Mouse (Mus musculus) kidney, adult 2 months (tissue): ENCODE data around the gene Pdia2.
"Not testable (repeated sequence)": the region's sequence is repeated elsewhere in the genome, so short reads cannot be mapped to it uniquely, and the experiment has no call there.

Experiments
- CTCF ChIP-seq: fragments of 200-500 bp; conservative IDR thresholded peaks from 2 replicates; pipeline ENCODE4 v1.5.1; 2011; ENCODE audit warnings: low read depth, mild to moderate bottlenecking, control low read depth, low read length, moderate library complexity, mixed read lengths; ENCODE audit not compliant: insufficient read depth, insufficient read length
- POLR2A ChIP-seq: fragments of 200-500 bp; IDR thresholded peaks from one replicate; pipeline ENCODE4 v1.6.1; 2011; ENCODE audit warnings: low read depth, low read length, control low read depth

- not testable (repeated sequence) for TF ChIP-seq POLR2A, CTCF
These were observed 23.6 kb downstream of the Pdia2 start for GRCm38 (mm10) chr17:26175248-26175647.
